Mouse (Mus musculus) heart, adult 2 months (tissue): ENCODE data around the gene Dock2. TPM values are rescaled to one million over a fixed set of nuclear protein-coding genes. Genes with fewer than 3 reads are reported as not detected.

Source experiments
- DNase-seq, 2 experiments: peaks; one replicate each; pipeline ENCODE4 v3.0.0; 2021
- H3K27ac ChIP-seq: fragments of 200-600 bp; 2 replicates; pipeline ENCODE4 v1.8.1; 2022
- H3K27me3 ChIP-seq: fragments of 200-500 bp; 2 replicates; pipeline ENCODE4 v1.6.1; 2012; ENCODE audit warnings: mild to moderate bottlenecking, low read length, inconsistent platforms, mixed read lengths; ENCODE audit not compliant: control insufficient read depth, insufficient read depth
- H3K36me3 ChIP-seq: fragments of 200-500 bp; 2 replicates; pipeline ENCODE4 v1.6.1; 2012; ENCODE audit warnings: low read length, inconsistent platforms; ENCODE audit not compliant: control insufficient read depth, insufficient read depth
- H3K4me1 ChIP-seq: fragments of 200-500 bp; 2 replicates; pipeline ENCODE4 v1.6.1; 2011; ENCODE audit warnings: low read length; ENCODE audit not compliant: control insufficient read depth, insufficient read depth
- H3K4me3 ChIP-seq: fragments of 200-600 bp; 2 replicates; pipeline ENCODE4 v1.8.1; 2022
- H3K79me2 ChIP-seq: fragments of 200-500 bp; replicated peaks from 2 replicates; pipeline ENCODE4 v1.6.1; 2012; ENCODE audit warnings: mild to moderate bottlenecking, inconsistent platforms, low read length, moderate library complexity, mixed read lengths; ENCODE audit not compliant: control insufficient read depth, insufficient read depth
- H3K9ac ChIP-seq: fragments of 200-500 bp; 2 replicates; pipeline ENCODE4 v1.6.1; 2012; ENCODE audit warnings: low read depth, mild to moderate bottlenecking, control low read depth, inconsistent platforms, low read length, mixed read lengths
- CTCF ChIP-seq: fragments of 200-600 bp; IDR thresholded peaks from 2 replicates; pipeline ENCODE4 v1.8.1; 2022; ENCODE audit warnings: antibody characterized with exemption, mild to moderate bottlenecking, moderate library complexity
- EP300 ChIP-seq: fragments of 200-500 bp; IDR thresholded peaks from 2 replicates; pipeline ENCODE4 v1.6.1; 2011; ENCODE audit warnings: low read depth, low read length, control low read depth; ENCODE audit not compliant: insufficient read depth
- POLR2A ChIP-seq: fragments of 200-500 bp; IDR thresholded peaks from 2 replicates; pipeline ENCODE4 v1.6.1; 2011; ENCODE audit warnings: mild to moderate bottlenecking, low read depth, low read length, control low read depth; ENCODE audit not compliant: insufficient read depth
- WGBS: fragments of 180-500 bp; shearing (Covaris S2); methylation state at CpG from one replicate; pipeline ENCODE4 v1.1.7; 2018; 5-methylcytosine and 5-hydroxymethylcytosine counted together
- intact Hi-C: fragments of 180-260 bp; cut with DNase I; formaldehyde crosslinking; loops from one replicate; pipeline ENCODE4 v1.15.1; 2025
- polyA plus RNA-seq: library from polyadenylated mRNA; depleted of rRNA; stranded (reverse); fragments of >200 nt; gene quantifications from 2 replicates; pipeline ENCODE4 v1.2.3, GENCODE M21; 2012
- total RNA-seq, 2 experiments: library from RNA; stranded (reverse); gene quantifications; 2 replicates each; pipeline ENCODE4 v1.2.3; 2021

Gene Dock2
- total and polyA plus RNA-seq, 3 experiments = 1.7 to 3.4 (median 2.3) TPM

DNA sequence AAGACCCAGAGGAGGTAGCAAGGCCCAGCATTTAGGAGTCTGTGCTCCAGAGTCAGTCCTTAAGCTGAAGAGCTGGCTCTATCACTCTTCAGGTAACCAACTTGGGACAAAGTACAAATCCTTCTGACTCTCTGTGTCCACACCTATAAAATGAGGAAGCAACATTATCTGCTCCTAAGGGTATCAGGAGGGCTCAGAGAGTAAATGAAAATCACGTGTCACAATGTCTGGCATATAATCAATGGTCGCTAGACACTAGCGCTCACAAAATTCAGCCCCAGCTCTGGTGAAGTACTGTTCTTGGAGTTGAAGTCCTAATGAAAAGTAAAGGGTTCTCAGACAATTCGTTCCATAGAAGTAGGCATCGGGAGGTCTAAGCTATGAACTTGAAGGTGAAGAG, 386.0 kb downstream of the Dock2 start:
- Histone ChIP-seq H3K27me3 (no peaks in the 10 kb centered on the region), H3K36me3 (no peaks in the 10 kb centered on the region), H3K9ac (no peak overlapping the region), H3K27ac (no peak overlapping the region), H3K79me2 (no peaks in the 10 kb centered on the region), H3K4me1 (no peaks in the 10 kb centered on the region), H3K4me3 (no peak overlapping the region)
- TF ChIP-seq CTCF (no peak), EP300 (no peak)
- intact Hi-C loops = no loop called here
- WGBS = 86% methylated on average over 5 of the region's 5 CpGs
- no peak for DNase-seq

GRCm38 (mm10) chr11:34395802-34396201, 387.9 kb downstream of the Dock2 start:
- no peaks in the 10 kb centered on the region for H3K4me1 ChIP-seq
- 80% methylated on average over 3 of the region's 3 CpGs for WGBS
- DNase-seq = no peak
- no peaks in the 10 kb centered on the region for H3K36me3 ChIP-seq
- intact Hi-C loops = no loop called here
- TF ChIP-seq CTCF = no peak
- TF ChIP-seq POLR2A = no peak
- no peak for TF ChIP-seq EP300
- no peaks in the 10 kb centered on the region for H3K79me2 ChIP-seq
- H3K27me3 ChIP-seq = no peaks in the 10 kb centered on the region
- H3K9ac ChIP-seq = no peak overlapping the region
- no peak overlapping the region for H3K27ac ChIP-seq
- no peak overlapping the region for H3K4me3 ChIP-seq

DNA sequence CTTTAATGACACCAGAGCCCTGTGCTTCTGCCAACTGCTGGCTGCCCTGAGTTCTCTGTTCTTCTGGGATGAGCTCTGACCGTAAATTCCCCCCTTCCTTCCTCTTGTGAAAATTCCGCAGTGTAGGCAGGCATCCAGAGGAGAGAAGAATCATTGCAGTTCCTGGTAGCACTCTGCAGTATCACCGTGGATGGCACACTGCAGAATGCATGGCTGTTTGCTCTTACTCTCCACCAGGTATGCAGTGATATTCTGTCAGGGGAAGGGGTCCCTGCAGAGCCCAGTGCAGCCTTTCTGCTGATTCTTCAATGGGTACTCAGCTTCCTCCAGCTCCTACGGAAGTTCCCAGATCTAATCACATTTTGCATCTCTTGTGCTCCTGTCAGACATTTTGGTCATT, 391.6 kb downstream of the Dock2 start:
- no peak overlapping the region for H3K4me3 ChIP-seq
- intact Hi-C loops = no loop called here
- H3K4me1 ChIP-seq = no peaks in the 10 kb centered on the region
- no peak overlapping the region for H3K27ac ChIP-seq
- WGBS = 38% methylated on average over 4 of the region's 4 CpGs
- no peak for TF ChIP-seq POLR2A
- TF ChIP-seq CTCF = no peak
- TF ChIP-seq EP300 = no peak
- no peaks in the 10 kb centered on the region for H3K36me3 ChIP-seq
- no peak for DNase-seq
- no peaks in the 10 kb centered on the region for H3K79me2 ChIP-seq
- H3K9ac ChIP-seq = no peak overlapping the region
- no peaks in the 10 kb centered on the region for H3K27me3 ChIP-seq

- DNase-seq = no peak
- Histone ChIP-seq H3K4me3 (no peak overlapping the region), H3K9ac (no peak overlapping the region), H3K27ac (no peak overlapping the region), H3K36me3 (no peaks in the 10 kb centered on the region), H3K27me3 (no peaks in the 10 kb centered on the region), H3K79me2 (no peaks in the 10 kb centered on the region), H3K4me1 (no peaks in the 10 kb centered on the region)
- TF ChIP-seq CTCF = no peak
- TF ChIP-seq POLR2A = no peak
- TF ChIP-seq EP300 = no peak
- 68% methylated on average over 6 of the region's 6 CpGs for WGBS
- intact Hi-C loops = no loop called here
Observed at GRCm38 (mm10) chr11:34389261-34390116, 394.2 kb downstream of the Dock2 start.

- no peaks in the 10 kb centered on the region for H3K27me3 ChIP-seq
- intact Hi-C loops = no loop called here
- H3K27ac ChIP-seq = no peak overlapping the region
- H3K4me1 ChIP-seq = no peaks in the 10 kb centered on the region
- WGBS = 23% methylated on average over 1 of the region's 1 CpGs
- H3K9ac ChIP-seq = no peak overlapping the region
- DNase-seq = no peak
- no peaks in the 10 kb centered on the region for H3K79me2 ChIP-seq
- no peaks in the 10 kb centered on the region for H3K36me3 ChIP-seq
- no peak overlapping the region for H3K4me3 ChIP-seq
- TF ChIP-seq POLR2A = no peak
Observed at GRCm38 (mm10) chr11:34385001-34385688, 398.5 kb downstream of the Dock2 start.

DNA sequence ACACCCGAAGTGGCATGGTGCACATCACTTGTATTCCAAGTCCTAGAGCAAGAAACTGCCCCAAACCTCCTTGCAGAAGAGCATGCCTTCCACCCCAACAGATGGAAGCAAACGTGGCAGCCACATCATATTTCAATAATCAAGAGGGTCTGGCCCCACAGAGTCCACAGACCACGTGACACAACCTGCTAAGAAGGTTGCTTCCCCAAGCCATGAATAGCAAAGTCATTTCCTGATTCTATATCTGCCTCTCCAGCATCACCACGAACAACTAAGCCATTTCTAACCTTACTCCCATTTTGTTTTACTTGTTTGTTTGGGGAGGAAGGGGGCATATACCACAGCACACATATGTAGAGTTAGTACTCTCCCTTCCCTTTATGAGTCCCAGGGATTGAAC, 399.5 kb downstream of the Dock2 start:
- no peak overlapping the region for H3K9ac ChIP-seq
- no peak overlapping the region for H3K27ac ChIP-seq
- no peaks in the 10 kb centered on the region for H3K27me3 ChIP-seq
- 45% methylated on average over 4 of the region's 4 CpGs for WGBS
- DNase-seq = no peak
- intact Hi-C loops = no loop called here
- H3K4me1 ChIP-seq = no peaks in the 10 kb centered on the region
- no peaks in the 10 kb centered on the region for H3K36me3 ChIP-seq
- TF ChIP-seq CTCF = no peak
- no peak for TF ChIP-seq POLR2A
- no peak for TF ChIP-seq EP300
- no peaks in the 10 kb centered on the region for H3K79me2 ChIP-seq
- no peak overlapping the region for H3K4me3 ChIP-seq
